Mouse (Mus musculus) MEL (cell line): ENCODE results near the gene Fam57b. TPM values are rescaled to one million over a fixed set of nuclear protein-coding genes. Genes with fewer than 3 reads are reported as not detected.

ENCODE experiments used
- DNase-seq: peaks from one replicate; pipeline ENCODE4 v3.0.0; 2011; ENCODE audit warnings: low read depth, low spot score
- H3K27ac ChIP-seq: 2 replicates; pipeline ENCODE4 v1.5.1; 2012; ENCODE audit warnings: low read depth, mild to moderate bottlenecking, control low read depth, low read length, moderate library complexity; ENCODE audit not compliant: control insufficient read depth
- H3K27me3 ChIP-seq, 2 experiments: fragments of 150-350 bp in 1 of 2; sonication (generic) in 1 of 2; 2 replicates each; pipeline ENCODE4 v1.6.1; 2012; ENCODE audit warnings: low read length in 2 of 2, mild to moderate bottlenecking in 2 of 2, improper control_type of control experiment in 1 of 2, moderate library complexity in 1 of 2; ENCODE audit not compliant: insufficient read depth in 2 of 2, control insufficient read depth in 1 of 2
- H3K36me3 ChIP-seq, 2 experiments: 2 replicates each; pipeline ENCODE4 v1.6.1; 2012 to 2014; ENCODE audit warnings: low read length in 2 of 2, improper control_type of control experiment in 1 of 2, inconsistent platforms in 1 of 2, mild to moderate bottlenecking in 1 of 2; ENCODE audit not compliant: insufficient read depth in 2 of 2, control insufficient read depth in 1 of 2
- H3K4me1 ChIP-seq, 2 experiments: fragments of 150-350 bp in 1 of 2; sonication (generic) in 1 of 2; 2 replicates each; pipeline ENCODE4 v1.6.1; 2012; ENCODE audit warnings: low read length in 2 of 2, improper control_type of control experiment in 1 of 2, mild to moderate bottlenecking in 1 of 2; ENCODE audit not compliant: insufficient read depth in 2 of 2, control insufficient read depth in 1 of 2
- H3K4me3 ChIP-seq, 2 experiments: fragments of 150-350 bp in 1 of 2; sonication (generic) in 1 of 2; 2 replicates each; pipeline ENCODE4 v1.5.1; 2012; ENCODE audit warnings: low read depth in 2 of 2, low read length in 2 of 2, mild to moderate bottlenecking in 2 of 2, moderate library complexity in 2 of 2, control low read depth in 1 of 2, improper control_type of control experiment in 1 of 2; ENCODE audit not compliant: control insufficient read depth in 1 of 2, insufficient read depth in 1 of 2
- H3K79me2 ChIP-seq: 2 replicates; pipeline ENCODE4 v1.6.1; 2012; ENCODE audit warnings: mild to moderate bottlenecking, low read length, moderate library complexity; ENCODE audit not compliant: control insufficient read depth, poor library complexity, insufficient read depth
- H3K9ac ChIP-seq: 2 replicates; pipeline ENCODE4 v1.6.1; 2012; ENCODE audit warnings: low read depth, mild to moderate bottlenecking, control low read depth, low read length, moderate library complexity; ENCODE audit not compliant: control insufficient read depth, poor library complexity, severe bottlenecking
- H3K9me3 ChIP-seq: fragments of 150-350 bp; sonication (generic); replicated peaks from 2 replicates; pipeline ENCODE4 v1.6.1; 2012; ENCODE audit warnings: mild to moderate bottlenecking, low read length, improper control_type of control experiment, moderate library complexity; ENCODE audit not compliant: insufficient read depth
- BHLHE40 ChIP-seq: IDR thresholded peaks from 2 replicates; pipeline ENCODE4 v1.6.1; 2012; ENCODE audit warnings: low read depth, mild to moderate bottlenecking, inconsistent platforms, low read length, improper control_type of control experiment, borderline replicate concordance
- CHD2 ChIP-seq: IDR thresholded peaks from 2 replicates; pipeline ENCODE4 v1.6.1; 2011; ENCODE audit warnings: low read length, improper control_type of control experiment
- CTCF ChIP-seq, 3 experiments: IDR thresholded peaks in 2 of 3; conservative IDR thresholded peaks in 1 of 3; 2 replicates each; pipeline ENCODE4 v1.5.1; 2011 to 2012; ENCODE audit warnings: low read length in 3 of 3, low read depth in 2 of 3, mild to moderate bottlenecking in 2 of 3, improper control_type of control experiment in 1 of 3, inconsistent platforms in 1 of 3, mixed read lengths in 1 of 3, moderate library complexity in 1 of 3; ENCODE audit not compliant: control insufficient read depth in 1 of 3, insufficient read depth in 1 of 3, poor library complexity in 1 of 3, severe bottlenecking in 1 of 3
- E2F4 ChIP-seq: IDR thresholded peaks from 2 replicates; pipeline ENCODE4 v1.6.1; 2011; ENCODE audit warnings: low read depth, low read length, improper control_type of control experiment, borderline replicate concordance
- ELF1 ChIP-seq: IDR thresholded peaks from 2 replicates; pipeline ENCODE4 v1.6.1; 2014; ENCODE audit warnings: low read depth, mild to moderate bottlenecking, inconsistent platforms, low read length, improper control_type of control experiment, moderate library complexity
- GABPA ChIP-seq: IDR thresholded peaks from 2 replicates; pipeline ENCODE4 v1.6.1; 2012; ENCODE audit warnings: low read depth, mild to moderate bottlenecking, inconsistent platforms, low read length, improper control_type of control experiment, moderate library complexity
- HCFC1 ChIP-seq: IDR thresholded peaks from 2 replicates; pipeline ENCODE4 v1.6.1; 2012; ENCODE audit warnings: low read depth, mild to moderate bottlenecking, inconsistent platforms, low read length, improper control_type of control experiment, moderate library complexity
- KAT2A ChIP-seq: conservative IDR thresholded peaks from 2 replicates; pipeline ENCODE4 v1.6.1; 2012; ENCODE audit warnings: low read depth, low read length, improper control_type of control experiment, inconsistent platforms
- MYC ChIP-seq: IDR thresholded peaks from 2 replicates; pipeline ENCODE4 v1.6.1; 2011; ENCODE audit warnings: low read depth, mild to moderate bottlenecking, low read length, improper control_type of control experiment, moderate library complexity
- NRF1 ChIP-seq: IDR thresholded peaks from 2 replicates; pipeline ENCODE4 v1.6.1; 2014; ENCODE audit warnings: low read depth, mild to moderate bottlenecking, inconsistent platforms, low read length, improper control_type of control experiment, moderate library complexity; ENCODE audit not compliant: poor library complexity, insufficient read depth, severe bottlenecking
- POLR2A ChIP-seq, 2 experiments: IDR thresholded peaks; 2 replicates each; pipeline ENCODE4 v1.6.1; 2011 to 2012; ENCODE audit warnings: low read length in 2 of 2, mild to moderate bottlenecking in 2 of 2, control low read depth in 1 of 2, improper control_type of control experiment in 1 of 2, low read depth in 1 of 2, moderate library complexity in 1 of 2; ENCODE audit not compliant: control insufficient read depth in 1 of 2, insufficient read depth in 1 of 2, poor library complexity in 1 of 2
- RAD21 ChIP-seq: IDR thresholded peaks from 2 replicates; pipeline ENCODE4 v1.6.1; 2011; ENCODE audit warnings: mild to moderate bottlenecking, low read depth, low read length, improper control_type of control experiment
- RCOR1 ChIP-seq: IDR thresholded peaks from 2 replicates; pipeline ENCODE4 v1.6.1; 2012; ENCODE audit warnings: low read depth, mild to moderate bottlenecking, inconsistent platforms, low read length, improper control_type of control experiment
- SIN3A ChIP-seq: IDR thresholded peaks from 2 replicates; pipeline ENCODE4 v1.6.1; 2012; ENCODE audit warnings: low read length, improper control_type of control experiment, inconsistent platforms
- SMC3 ChIP-seq: IDR thresholded peaks from 2 replicates; pipeline ENCODE4 v1.6.1; 2011; ENCODE audit warnings: low read depth, low read length, improper control_type of control experiment
- TCF12 ChIP-seq: IDR thresholded peaks from 2 replicates; pipeline ENCODE4 v1.6.1; 2014; ENCODE audit warnings: low read depth, mild to moderate bottlenecking, inconsistent platforms, low read length, improper control_type of control experiment, moderate library complexity
- USF1 ChIP-seq: IDR thresholded peaks from 2 replicates; pipeline ENCODE4 v1.6.1; 2014; ENCODE audit warnings: low read depth, mild to moderate bottlenecking, inconsistent platforms, low read length, improper control_type of control experiment, moderate library complexity
- ZC3H11A ChIP-seq: IDR thresholded peaks from 2 replicates; pipeline ENCODE4 v1.6.1; 2012; ENCODE audit warnings: low read depth, mild to moderate bottlenecking, inconsistent platforms, low read length, improper control_type of control experiment
- ZKSCAN1 ChIP-seq: IDR thresholded peaks from 2 replicates; pipeline ENCODE4 v1.6.1; 2012; ENCODE audit warnings: low read depth, mild to moderate bottlenecking, inconsistent platforms, low read length, improper control_type of control experiment, moderate library complexity
- ZMIZ1 ChIP-seq: IDR thresholded peaks from 2 replicates; pipeline ENCODE4 v1.6.1; 2012; ENCODE audit warnings: low read depth, mild to moderate bottlenecking, inconsistent platforms, low read length, improper control_type of control experiment, moderate library complexity
- ZNF384 ChIP-seq: IDR thresholded peaks from 2 replicates; pipeline ENCODE4 v1.6.1; 2012; ENCODE audit warnings: low read depth, mild to moderate bottlenecking, inconsistent platforms, low read length, improper control_type of control experiment
- polyA plus RNA-seq, 2 experiments: library from polyadenylated mRNA; stranded (reverse) in 1 of 2; unstranded in 1 of 2; fragments of >175 nt in 1 of 2; fragments of >200 nt in 1 of 2; gene quantifications; 2 replicates each; pipeline versions ENCODE4 v1.2.1 to v1.2.4; 2012; ENCODE audit warnings: low replicate concordance in 2 of 2, low read depth in 1 of 2; ENCODE audit not compliant: insufficient read length in 2 of 2, insufficient read depth in 1 of 2, missing spikeins in 1 of 2
- total RNA-seq: library from RNA; depleted of rRNA; stranded (reverse); fragments of 300-350 nt; gene quantifications from 2 replicates; pipeline ENCODE4 v1.2.3, GENCODE M21; 2012

Gene Fam57b
- total and polyA plus RNA-seq, 3 experiments: 0.50 to 1.7 TPM; not detected in 1

DNA sequence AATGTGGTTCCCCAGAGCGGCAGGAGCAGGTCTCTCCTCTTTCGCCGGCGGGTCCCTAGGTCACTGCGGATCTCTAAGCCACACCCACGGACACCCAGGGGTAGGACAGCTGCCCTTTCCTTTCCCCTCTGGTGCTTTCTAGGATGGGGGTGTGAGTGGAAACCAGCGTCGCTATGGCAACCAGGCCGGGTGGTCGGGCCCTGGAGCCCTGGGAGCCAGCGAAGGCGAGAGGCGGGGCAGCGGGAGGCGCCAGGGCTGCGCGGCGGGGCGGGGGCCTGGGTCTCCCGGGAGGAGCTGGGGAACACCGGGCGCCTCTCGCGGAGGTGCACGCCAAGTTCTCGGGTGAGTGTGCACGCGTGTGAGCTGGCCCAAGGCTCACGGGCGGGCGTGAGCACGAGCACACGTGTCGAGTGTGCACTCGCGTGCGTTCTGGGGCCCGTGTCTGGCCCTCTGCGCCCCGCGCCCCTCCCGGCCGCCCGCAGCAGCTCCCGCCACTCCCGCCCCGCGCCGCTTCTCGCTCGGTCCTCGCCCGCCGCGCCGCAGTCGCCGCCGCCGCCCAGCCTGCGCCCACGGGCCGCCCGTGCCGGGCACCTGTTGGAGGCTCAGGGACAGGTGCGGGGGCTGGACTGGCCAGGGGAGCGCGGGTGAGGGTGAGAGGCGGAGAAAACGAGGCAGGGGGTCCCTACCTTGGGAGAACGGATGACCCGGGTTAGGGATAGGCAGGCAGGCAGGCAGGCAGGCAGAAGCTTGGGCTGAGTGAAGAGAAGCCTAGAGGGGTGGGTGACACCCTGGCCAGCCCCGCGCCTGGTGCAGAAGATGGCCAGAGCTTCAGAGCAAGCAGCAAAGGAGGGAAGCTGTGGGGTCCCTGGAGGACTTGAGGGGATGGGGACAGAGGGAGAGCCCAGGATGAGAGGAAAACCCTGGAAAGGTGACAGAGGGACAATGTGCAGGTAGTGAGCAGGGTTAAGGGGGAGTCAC, 50.2 kb downstream of the Fam57b start:
- Histone ChIP-seq H3K4me1 (no peaks in the 10 kb centered on the region), H3K27me3 (peaks cover 5 to 6% of the 10 kb centered on the region in 2 experiments), H3K27ac (no peak overlapping the region), H3K4me3 (no peak overlapping the region), H3K9me3 (no peaks in the 10 kb centered on the region), H3K36me3 (no peaks in the 10 kb centered on the region), H3K9ac (no peak overlapping the region), H3K79me2 (no peaks in the 10 kb centered on the region)
- TF ChIP-seq SIN3A: no peak
- no peak for TF ChIP-seq BHLHE40
- TF ChIP-seq CHD2: no peak
- no peak for TF ChIP-seq MYC
- no peak for TF ChIP-seq RAD21
- no peak for TF ChIP-seq ZKSCAN1
- no peak for TF ChIP-seq KAT2A
- TF ChIP-seq NRF1: no peak
- TF ChIP-seq ZMIZ1: no peak
- TF ChIP-seq CTCF (IDR thresholded peaks at IDR 0.05 in 2 of 3, conservative IDR thresholded peaks at IDR 0.05 in 1 of 3; ENCODE audit: control insufficient read depth in 1 of 3, insufficient read depth in 1 of 3, low read depth in 2 of 3, low read length in 3 of 3, poor library complexity in 1 of 3, severe bottlenecking in 1 of 3): no peak
- no peak for TF ChIP-seq RCOR1
- TF ChIP-seq GABPA: no peak
- no peak for TF ChIP-seq ZC3H11A
- TF ChIP-seq E2F4: no peak
- no peak for TF ChIP-seq POLR2A (IDR thresholded peaks at IDR 0.05; ENCODE audit: control insufficient read depth in 1 of 2, insufficient read depth in 1 of 2, low read depth in 1 of 2, low read length in 2 of 2, poor library complexity in 1 of 2)
- TF ChIP-seq HCFC1: no peak
- no peak for TF ChIP-seq TCF12
- TF ChIP-seq USF1: no peak
- TF ChIP-seq SMC3: no peak
- no peak for DNase-seq

DNA sequence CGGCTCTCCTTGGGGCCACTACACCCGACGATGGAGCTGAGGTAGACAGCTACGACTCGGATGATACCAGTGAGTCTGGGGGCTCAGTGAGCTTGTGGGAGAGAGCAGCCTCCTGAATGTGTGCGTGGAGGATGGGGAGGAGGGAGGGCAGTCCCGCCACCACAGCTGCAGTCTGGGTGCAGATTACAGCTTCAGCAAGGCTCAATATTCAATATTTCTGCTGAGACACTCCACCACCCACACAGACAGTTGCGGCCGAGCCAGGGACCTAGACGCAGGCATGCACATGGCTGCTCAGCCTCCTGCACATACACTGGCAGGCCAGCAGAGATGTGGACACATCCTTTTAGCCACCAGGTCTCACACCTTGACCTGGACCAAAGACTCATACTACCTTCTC, 51.3 kb downstream of the Fam57b start:
- TF ChIP-seq USF1 (no peak), ZNF384 (no peak), BHLHE40 (no peak), RAD21 (no peak), ELF1 (no peak)
- H3K27me3 ChIP-seq: peaks cover 1 to 6% of the 10 kb centered on the region in 2 experiments; a peak in 3 of 4 replicates

More for the DNA sequence above, 51.3 kb downstream of the Fam57b start:
- Histone ChIP-seq H3K9ac (no peak overlapping the region), H3K79me2 (no peaks in the 10 kb centered on the region), H3K27ac (no peak overlapping the region), H3K36me3 (peaks cover 0 to 4% of the 10 kb centered on the region in 2 experiments; a peak in 1 of 4 replicates), H3K4me1 (no peaks in the 10 kb centered on the region), H3K4me3 (no peak overlapping the region), H3K9me3 (no peaks in the 10 kb centered on the region)
- DNase-seq: no peak
